Mouse (Mus musculus): ENCODE measurements around the gene Kcnc3. TPM values are rescaled to one million over a fixed set of nuclear protein-coding genes. Genes with fewer than 3 reads are reported as not detected.
A peak's percentile ranks its signal among the peaks of the same experiment; 100 is the strongest.

Kcnc3 gene
- total RNA-seq, 2 experiments from 2014 or later = 175 to 188 TPM

DNA sequence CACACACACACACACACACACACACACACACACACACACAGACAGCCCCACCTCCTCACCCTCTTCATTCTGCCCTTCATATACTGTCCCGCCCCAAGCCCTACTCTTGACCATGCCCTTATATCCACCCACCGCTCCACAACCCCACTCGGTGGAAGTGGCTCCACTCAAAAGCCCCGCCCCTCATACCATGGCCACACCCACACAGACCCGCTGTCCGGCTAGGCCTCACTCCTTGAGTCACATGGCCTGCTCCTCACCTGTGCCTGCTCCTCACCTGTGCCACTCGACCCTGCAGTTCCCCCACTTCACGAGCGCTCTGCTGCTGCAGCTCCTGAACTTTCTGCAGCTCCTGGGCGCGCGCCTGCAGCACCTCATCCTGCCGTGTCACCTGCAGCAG is 40.0 kb downstream of the Kcnc3 start:
- DNase-seq = no peak

DNA sequence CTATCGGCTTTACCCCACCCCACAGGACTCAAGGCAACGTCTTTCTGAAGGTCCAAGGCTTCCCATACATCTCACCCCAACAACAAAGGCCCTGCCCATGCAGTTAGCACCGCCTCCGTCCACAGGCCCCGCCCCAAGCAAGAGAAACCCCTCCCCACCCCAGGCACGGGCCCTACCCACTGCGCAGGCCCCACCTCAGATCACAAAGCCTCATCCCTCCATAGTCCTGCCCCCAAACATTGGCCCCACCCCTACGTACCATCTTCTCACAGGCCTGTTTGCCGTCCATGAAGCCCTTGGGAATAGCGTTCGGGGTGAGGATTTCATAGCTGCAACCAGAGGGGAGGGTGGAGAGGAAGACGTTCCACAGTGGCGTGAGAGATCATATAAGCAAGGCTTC is 42.2 kb downstream of the Kcnc3 start:
- DNase-seq = no peak

DNA sequence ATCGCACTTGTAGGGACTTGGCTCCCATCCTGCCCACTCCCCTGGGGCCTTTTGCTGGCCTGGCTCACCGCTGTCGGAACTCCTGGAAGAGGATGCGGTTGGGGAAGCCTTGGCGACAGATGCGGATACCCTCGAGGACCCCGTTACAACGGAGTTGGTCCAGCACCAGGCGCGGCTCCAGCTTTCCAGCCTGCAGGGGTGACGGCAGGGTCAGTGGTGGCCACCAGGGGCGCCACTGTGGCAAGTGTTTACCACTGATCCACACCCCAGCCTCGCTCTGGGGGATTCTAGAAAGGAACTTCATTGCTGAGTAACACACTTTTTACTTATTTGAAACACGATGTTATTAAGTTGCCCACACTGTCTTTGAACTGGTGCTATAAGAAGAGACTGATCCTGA is 42.9 kb downstream of the Kcnc3 start:
- DNase-seq = no peak

DNA sequence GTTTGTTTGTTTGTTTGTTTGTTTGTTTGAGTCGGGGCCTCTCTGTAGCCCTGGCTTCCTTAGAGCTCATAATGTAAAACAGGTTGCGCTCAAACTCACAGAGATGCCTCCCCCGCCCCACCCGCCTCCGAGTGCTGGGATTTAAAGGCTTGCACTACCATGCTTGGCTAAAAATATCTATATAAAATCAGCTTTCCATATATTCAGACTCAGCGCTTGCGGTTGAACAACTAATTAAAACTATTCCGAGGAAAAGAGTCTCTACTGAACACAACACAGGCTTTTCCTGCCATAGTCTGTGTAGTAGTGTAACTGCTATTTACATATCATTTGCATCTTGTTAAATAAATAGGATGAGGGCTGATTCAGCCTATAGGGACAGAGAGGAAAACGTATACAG is 46.2 kb downstream of the Kcnc3 start:
- no peak for DNase-seq

DNA sequence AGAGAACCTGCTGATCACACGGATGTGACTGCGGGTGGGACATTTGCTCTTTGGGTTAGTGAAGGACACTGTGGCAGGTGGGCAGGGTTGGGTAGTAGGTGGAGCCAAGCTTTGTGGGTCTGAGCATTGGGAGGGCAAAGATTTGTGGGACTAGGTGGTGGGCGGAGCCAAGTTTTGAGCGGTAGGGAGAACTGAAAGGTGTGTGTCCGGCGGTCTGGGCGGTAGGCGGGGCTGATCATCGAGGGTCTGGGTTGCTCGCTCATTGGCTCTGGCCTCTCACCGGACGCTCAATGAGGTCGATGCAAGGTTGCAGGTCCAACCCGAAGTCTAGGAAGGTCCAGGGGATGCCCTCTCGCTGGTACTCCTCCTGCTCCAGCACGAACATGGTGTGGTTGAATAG is 48.2 kb downstream of the Kcnc3 start:
- no peak for DNase-seq

DNA sequence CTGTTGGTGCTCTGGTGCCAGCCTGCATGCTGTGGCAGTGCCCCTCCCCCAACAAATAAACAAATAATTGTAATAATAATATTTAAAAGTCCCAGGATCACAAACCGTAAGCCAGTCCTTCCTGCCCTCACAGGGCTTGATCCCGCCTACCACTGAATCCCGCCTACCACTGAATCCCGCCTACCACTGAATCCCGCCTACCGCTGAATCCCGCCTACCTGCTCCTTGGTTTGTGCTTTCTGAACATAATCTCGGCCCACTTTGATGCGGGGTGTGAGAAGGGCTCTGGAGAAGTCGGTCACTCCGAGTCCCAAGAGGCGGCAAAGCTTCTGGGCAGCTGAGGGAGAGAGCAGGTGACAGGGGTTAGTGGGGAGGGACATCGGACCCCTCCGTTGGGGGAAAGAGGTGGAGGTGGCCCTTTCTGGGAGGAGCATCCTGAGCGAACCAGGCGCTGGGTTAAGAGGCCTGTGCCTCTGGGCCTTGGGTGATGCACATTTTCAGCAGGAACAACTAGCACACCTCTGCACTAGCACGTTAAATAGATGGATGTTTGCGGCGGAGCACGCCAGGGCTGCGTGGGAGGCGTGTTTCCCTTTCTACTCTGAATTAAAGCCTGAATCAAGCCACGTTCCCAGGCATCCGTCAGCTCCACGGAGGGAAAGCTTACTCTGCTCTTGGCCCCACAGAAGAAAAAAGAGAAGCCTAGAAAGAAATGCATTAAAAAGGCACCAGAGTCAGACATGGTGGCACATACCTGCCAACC is 50.6 kb downstream of the Kcnc3 start:
- DNase-seq = peak; percentile 37 to 48

DNA sequence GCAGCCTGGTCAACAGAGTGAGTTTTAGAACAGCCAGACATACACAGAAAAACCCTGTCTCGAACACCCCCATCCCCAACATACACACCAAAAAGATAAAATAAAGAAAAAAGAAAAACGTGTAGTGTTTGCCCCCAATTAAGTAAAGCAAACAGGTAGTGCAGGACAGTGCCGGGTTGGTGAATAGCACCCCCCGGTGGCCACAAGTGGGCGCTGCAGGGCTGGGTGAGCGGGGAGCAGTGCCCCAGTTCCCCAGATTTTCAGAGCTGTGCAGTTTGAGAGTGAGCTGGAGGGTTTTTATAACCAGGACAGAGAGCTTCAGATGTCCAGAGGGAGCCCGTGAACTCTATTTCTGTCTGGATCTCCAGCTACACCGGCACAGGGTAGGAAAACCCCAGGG is 51.4 kb downstream of the Kcnc3 start:
- peak; percentile 41 to 43 for DNase-seq

DNA sequence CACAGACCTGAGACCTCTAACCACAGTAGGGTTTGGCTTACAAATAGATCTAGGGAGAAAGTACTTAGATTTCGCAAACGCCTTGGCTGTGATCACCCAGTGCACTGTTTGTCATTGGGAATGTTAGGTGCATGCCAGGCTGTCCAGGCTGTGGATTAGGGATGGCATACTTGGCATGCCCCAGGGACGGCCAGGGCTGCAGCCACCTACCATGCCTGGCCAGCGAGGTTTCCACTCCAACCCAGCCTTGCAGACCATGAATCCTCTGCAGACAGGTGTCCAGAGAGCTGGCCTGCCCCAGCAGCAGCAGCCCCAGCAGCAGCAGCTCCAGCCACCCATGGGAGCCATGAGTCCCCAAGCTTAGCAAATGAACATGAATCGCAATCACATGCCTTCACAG is 54.8 kb downstream of the Kcnc3 start:
- no peak for DNase-seq

DNA sequence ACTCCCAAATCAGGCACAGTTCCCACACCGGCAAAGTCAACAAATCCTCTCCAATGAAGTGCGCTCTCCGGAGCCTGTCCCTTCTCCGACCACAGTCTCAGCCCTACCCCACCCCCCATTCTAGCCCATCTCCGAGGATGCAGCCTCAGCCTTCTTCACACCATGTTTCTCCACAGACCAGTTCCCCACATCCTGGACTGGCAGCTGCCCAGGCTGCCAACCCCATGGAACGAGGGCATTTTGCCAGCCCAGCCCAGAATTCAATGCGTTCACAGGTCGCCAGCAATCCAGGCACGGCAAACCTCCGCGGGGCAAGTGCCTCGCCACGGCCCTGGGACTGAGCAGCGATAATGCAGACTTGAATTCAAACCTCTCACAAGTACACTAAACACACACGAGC is 55.5 kb downstream of the Kcnc3 start:
- no peak for DNase-seq

DNA sequence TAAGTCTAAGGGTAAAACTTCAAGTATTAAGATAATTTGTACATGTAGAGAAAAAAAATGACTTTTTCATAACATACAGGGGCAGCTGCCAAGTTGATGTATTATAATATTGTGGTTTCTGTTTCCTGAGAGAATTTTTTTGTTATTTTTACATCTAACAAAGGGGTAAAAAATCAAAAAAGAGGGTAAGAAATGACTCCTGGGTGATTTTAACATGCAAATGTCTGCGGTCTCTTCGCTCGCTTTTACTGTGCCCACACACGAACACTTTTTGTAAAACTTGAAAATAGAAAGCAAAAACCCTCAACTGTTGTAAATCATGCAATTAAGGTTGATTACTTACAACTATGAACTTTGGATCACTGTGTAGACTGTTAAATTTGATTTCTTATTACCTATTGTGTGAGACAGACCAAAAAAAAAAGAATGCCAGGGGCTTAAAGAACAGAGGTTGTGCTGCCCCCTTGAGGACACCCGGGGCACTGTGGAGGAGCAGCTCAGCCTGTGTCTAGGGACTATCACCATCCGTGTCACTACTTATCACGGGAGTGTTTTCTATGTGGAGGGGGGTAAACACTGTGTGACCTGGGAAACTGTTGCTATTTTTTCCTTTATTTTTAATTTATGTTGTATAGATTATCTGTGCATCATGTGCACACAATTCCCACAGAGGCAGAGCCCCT is 56.7 kb downstream of the Kcnc3 start:
- DNase-seq = peak; percentile 69 to 70

DNA sequence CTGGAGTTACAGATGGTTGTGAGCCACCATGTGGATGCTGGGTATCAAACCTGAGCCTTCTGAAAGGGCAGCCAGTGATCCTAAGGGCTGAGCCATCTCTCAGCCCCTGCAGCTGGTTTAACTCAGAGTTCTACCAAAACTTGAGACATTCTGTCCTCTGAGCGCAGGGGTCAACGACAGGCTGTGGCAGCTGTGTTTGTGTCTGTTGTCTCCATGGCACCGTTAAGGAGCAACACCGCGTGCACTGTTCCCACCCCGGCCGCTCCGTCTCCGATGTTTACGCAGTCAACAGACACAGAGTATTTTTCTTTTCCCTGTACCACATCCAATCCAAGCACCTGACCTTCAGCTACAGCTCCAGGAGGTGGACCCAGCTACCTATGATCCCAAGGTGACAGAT is 57.3 kb downstream of the Kcnc3 start:
- no peak for DNase-seq

DNA sequence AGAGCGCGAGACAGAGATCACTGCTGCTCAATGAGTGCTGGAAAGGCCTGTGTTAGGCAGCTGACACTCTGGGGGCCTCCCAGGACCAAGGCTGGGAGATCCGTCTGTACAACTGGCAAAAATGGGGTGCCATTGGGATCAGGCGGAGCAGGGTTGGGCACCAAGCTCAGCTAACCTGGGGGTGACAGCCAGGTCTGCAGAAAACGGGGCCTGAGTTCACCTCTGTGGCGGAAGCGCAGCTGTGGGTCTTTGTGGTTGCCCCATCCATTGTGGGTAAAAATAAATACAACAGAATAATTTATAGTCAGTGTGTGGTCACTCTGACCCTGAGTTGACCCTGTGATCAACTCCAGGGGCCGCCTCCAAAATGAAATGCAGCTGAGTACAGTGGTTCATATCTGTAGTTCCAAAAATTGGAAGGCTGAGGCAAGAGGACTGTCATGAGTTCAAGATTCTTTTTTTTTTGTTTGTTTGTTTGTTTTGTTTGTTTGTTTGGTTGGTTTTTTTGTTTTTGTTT is 58.7 kb downstream of the Kcnc3 start:
- DNase-seq = no peak

DNA sequence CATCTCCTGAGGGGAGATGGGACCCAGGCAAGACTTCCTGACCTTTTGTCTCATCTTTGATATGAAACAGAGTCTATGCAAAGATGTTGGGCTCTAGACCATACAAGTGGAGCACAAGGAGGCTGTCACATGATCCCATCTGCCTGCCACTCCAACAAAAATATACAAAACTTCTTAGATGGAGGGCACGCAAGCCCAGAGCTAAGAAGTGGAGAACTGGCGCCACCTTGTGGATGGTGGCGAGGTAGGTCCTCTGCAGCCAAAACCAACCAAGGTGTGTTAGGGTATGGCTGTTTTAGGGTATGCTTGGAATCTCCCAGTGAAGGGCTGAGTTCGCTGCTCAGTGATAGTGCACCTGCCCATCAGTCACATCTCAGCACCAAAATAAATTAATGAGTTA is 59.5 kb downstream of the Kcnc3 start:
- peak; percentile 40 to 42 for DNase-seq

DNA sequence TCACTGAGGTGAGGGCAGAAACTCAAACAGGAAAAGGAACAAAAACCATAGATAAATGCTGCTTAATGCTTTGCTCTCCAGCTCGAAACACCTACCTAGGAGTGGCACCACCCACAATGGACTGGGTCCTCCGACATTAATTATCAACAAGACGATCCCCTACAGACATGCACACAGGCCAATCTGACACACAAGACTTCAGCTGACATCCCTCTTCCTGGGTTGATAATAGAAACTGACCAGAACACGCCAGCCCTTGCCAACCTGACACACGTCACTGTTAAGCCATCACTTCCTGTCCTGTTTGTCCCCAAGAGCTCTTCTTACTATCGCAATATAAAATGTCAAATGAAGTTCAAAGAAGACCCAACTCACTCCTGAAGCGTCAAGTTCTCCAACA is 61.0 kb downstream of the Kcnc3 start:
- DNase-seq = no peak

DNA sequence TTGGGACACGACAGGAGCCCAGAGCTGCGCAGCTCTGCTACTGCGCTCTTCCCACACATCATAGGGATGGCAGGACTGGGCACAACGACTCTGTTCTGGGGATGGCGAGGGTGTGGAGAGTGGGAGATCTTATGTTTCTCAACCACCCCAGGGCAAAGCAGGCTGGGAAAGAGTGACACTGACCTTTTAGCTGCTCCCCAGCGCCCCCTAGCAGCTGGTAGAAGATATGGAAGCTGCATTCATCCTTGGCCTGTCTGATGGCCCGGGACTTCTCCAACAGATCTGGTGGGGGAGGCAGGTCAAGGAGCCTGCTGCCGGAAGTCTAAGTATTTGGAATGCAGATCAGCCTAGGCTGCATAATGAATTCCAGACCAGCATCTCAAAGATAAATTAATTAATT is 63.3 kb downstream of the Kcnc3 start:
- no peak for DNase-seq

Other genes starting within 250 kb of the Kcnc3 start
- gene Syt3, start 206.6 kb upstream of the Kcnc3 start, total RNA-seq (2021) = 10 to 100 TPM; 84.8 to 92.0 TPM
- gene 1700008O03Rik, start 204.8 kb upstream of the Kcnc3 start, total RNA-seq (2021) = 1 to 10 TPM; 3.1 to 3.4 TPM
- 100 to 1,000 TPM; 311 to 332 TPM for gene Lrrc4b, start 161.6 kb upstream of the Kcnc3 start, total RNA-seq (2021)
- gene Aspdh, start 125.3 kb upstream of the Kcnc3 start, total RNA-seq (2021) = 10 to 100 TPM; 13.3 to 21.6 TPM
- 100 to 1,000 TPM in 1 of 2 experiments, 10 to 100 TPM in 1; 94.5 to 102 TPM for gene Josd2, start 122.7 kb upstream of the Kcnc3 start, total RNA-seq (2021)
- gene Emc10, start 94.1 kb upstream of the Kcnc3 start, total RNA-seq (2021) = 100 to 1,000 TPM; 205 to 215 TPM
- gene Fam71e1, start 94.1 kb upstream of the Kcnc3 start, total RNA-seq (2021) = 10 to 100 TPM; 14.3 to 15.7 TPM
- gene Mybpc2, start 66.0 kb upstream of the Kcnc3 start, total RNA-seq (2021) = under 1 TPM in 1 of 2 experiments, not detected in 1; 0.12 TPM
- under 1 TPM in 1 of 2 experiments, not detected in 1; 0.13 TPM for gene Spib, start 58.6 kb upstream of the Kcnc3 start, total RNA-seq (2021)
- gene Pold1, start 41.8 kb upstream of the Kcnc3 start, total RNA-seq (2021) = 1 to 10 TPM; 6.2 to 8.7 TPM
- 10 to 100 TPM; 58.7 to 62.1 TPM for gene Nr1h2, start 36.7 kb upstream of the Kcnc3 start, total RNA-seq (2021)
- gene Napsa, start 18.3 kb upstream of the Kcnc3 start, total RNA-seq (2021) = under 1 TPM in 1 of 2 experiments, not detected in 1; 0.25 TPM
- gene Myh14, start 80.2 kb downstream of the Kcnc3 start, total RNA-seq (2021) = 10 to 100 TPM; 27.7 to 28.1 TPM
- gene Izumo2, start 118.1 kb downstream of the Kcnc3 start, total RNA-seq (2021) = not detected
- gene Vrk3, start 157.7 kb downstream of the Kcnc3 start, total RNA-seq (2021) = 10 to 100 TPM; 31.8 to 34.8 TPM
- under 1 TPM; 0.22 to 0.38 TPM for gene Zfp473, start 160.4 kb downstream of the Kcnc3 start, total RNA-seq (2021)
- 10 to 100 TPM; 29.7 to 30.6 TPM for gene Nup62, start 225.4 kb downstream of the Kcnc3 start, total RNA-seq (2021)
- 1 to 10 TPM; 1.1 to 2.5 TPM for gene Il4i1, start 225.7 kb downstream of the Kcnc3 start, total RNA-seq (2021)
- 10 to 100 TPM; 26.3 to 28.9 TPM for gene Atf5, start 226.0 kb downstream of the Kcnc3 start, total RNA-seq (2021)